Mouse (Mus musculus): Measurements from ENCODE around the gene Akr7a5.

Gene Akr7a5

GRCm38 (mm10) chr4:139310171-139310898 lies at the start of gene Akr7a5, which contains the start of gene Pqlc2:
Gene Akr7a5, plus strand, starts transcription at chr4:139310744.
Gene Pqlc2, minus strand, starts transcription at chr4:139310708.
- peak; percentile 97 for DNase-seq (ENCODE audit: low read depth)

GRCm38 (mm10) chr4:139262981-139263380 lies 47.6 kb upstream of the Akr7a5 start:
- no peak for DNase-seq (ENCODE audit: low read depth)

GRCm38 (mm10) chr4:139265783-139266499 lies 44.6 kb upstream of the Akr7a5 start:
- no peak for DNase-seq (ENCODE audit: low read depth)

DNA sequence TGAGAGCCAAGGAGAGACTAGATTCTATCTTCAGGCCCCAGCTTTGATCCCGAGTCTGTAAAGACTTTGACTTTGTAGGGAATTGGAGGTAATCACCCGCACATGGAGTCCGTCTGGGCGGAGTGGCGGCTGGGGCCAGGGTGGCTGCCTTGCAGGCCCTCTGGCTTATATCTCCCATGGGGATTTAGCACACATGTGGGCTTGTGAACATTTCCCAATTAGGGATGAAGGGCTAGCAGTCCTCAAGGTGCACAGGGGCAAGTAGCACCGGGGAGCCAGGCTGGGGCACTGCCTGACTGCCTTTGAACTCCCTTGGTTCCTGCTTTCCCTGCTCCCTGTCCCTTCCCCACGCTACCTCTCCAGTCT lies 44.1 kb upstream of the Akr7a5 start:
- DNase-seq (ENCODE audit: low read depth) = no peak

DNA sequence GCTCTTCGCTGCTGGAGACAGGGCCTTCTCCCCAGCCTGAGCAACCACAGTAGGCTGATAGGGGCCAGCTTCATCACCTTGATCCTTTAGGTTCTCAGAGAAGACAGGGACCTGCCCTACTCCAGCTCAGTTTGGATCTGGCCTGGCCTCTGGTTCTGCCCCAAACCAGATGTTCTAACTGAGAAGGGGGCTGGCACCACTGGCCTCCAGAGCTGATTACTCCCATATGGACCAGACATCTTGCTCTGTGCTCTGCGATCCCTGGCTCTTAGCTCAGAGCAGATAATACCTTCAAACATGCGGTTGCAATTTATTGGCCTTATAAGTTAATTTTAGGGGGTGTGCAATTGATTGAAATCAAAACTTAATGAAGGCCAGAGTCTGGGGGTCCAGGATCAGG lies 43.2 kb upstream of the Akr7a5 start:
- no peak for DNase-seq (ENCODE audit: low read depth)

DNA sequence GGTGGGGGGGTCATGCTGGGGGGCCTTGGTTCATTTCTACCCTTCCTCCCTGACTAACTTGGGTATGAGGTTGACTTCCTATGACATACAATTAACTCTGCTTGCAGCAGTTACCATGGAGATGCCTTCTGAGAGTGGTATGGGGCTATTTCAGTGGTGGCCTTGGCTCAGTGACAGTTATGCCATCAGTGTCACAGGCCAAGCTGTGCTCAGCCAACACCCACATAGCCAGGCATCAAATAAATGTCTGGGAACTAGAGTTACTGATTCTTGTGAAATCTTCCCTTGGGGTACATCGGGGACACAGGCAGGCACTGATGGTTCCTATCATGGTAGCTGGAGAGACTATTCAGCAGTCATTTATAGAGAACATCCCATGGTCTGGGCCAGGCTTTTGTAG lies 42.3 kb upstream of the Akr7a5 start:
- DNase-seq (ENCODE audit: low read depth) = no peak

- no peak for DNase-seq (ENCODE audit: low read depth)
These were observed 40.4 kb upstream of the Akr7a5 start for GRCm38 (mm10) chr4:139270168-139270567.

GRCm38 (mm10) chr4:139271562-139271961 lies 39.0 kb upstream of the Akr7a5 start:
- DNase-seq (ENCODE audit: low read depth) = no peak

DNA sequence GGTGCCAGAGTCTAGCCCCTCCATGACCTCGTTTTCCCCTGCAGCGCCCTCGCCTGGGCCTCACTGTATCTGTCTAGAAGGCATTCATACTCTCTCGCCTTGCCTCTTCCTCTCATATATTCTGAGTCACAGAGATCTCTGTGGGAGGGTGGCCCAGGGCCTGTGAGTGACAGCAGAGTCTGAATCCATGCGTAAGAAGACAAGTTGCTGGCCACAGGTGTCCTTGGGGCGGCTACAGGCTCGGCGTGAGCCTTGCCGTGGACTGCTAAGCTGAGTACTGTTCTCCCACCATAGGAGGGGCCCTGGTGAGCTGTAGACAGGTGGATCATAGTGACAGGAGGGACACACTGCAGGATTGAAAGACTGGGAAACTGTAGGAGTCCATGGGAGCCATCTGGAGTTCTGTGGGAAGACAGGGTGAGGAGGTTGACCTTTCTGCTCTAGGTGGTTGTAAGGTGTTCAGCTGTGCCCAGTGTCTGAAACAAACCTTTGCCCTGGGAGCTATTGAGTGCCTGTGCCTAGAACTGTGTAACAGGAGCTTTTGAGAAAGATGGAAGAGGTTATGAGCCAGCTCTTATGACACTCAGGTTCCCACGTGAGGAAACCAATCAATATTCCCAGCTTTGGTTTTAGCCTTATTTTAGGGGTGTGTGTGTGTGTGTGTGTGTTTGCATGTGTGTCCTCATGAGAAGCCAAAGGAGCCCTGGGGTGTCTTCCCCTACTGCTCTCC lies 37.4 kb upstream of the Akr7a5 start:
- no peak for DNase-seq (ENCODE audit: low read depth)

GRCm38 (mm10) chr4:139274573-139274972 lies 36.0 kb upstream of the Akr7a5 start:
- DNase-seq (ENCODE audit: low read depth) = no peak

- DNase-seq (ENCODE audit: low read depth) = no peak
These were observed 34.1 kb upstream of the Akr7a5 start for GRCm38 (mm10) chr4:139276411-139276810.

DNA sequence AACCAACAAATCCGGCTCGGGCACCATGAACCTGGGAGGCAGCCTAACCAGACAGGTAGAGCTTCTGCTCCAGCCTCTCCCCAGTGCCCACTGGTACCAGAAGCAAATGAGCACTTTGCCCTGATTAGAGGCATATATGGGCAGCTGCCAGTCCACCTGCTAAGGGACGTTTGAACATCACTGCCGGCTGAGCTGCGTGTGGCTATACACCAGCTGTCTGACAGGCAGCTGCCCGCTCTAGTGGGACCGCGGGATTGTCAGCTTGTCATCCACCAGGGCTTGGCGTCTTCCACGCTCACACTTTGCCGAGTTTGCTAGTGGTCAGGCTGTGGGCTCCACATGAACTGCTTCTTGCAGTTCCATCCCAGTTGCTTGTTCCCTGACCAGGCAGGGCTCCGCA lies 30.0 kb upstream of the Akr7a5 start:
- DNase-seq (ENCODE audit: low read depth) = no peak

GRCm38 (mm10) chr4:139281791-139282345 lies 28.7 kb upstream of the Akr7a5 start:
- no peak for DNase-seq (ENCODE audit: low read depth)

- no peak for DNase-seq (ENCODE audit: low read depth)
These were observed 27.6 kb upstream of the Akr7a5 start for GRCm38 (mm10) chr4:139282955-139283417.

DNA sequence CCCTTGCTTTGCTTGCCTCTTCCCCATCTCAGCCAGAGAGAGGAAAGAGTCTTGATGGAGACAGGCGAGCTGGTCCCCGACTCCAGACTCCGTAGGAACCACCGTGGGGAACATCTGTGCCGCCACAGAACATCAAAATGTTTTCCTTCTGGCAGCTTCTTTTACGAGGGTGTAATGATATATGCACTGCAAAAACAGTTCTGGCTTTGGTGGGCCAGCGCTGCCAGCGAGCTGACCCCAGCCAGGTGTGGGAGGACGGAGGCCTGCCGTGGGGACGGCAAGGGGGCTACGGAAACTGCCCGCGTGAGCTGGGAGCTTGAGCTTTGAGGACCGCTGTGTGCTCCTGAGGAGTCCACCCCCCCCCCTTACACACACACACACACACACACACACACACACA lies 25.7 kb upstream of the Akr7a5 start:
- no peak for DNase-seq (ENCODE audit: low read depth)

DNA sequence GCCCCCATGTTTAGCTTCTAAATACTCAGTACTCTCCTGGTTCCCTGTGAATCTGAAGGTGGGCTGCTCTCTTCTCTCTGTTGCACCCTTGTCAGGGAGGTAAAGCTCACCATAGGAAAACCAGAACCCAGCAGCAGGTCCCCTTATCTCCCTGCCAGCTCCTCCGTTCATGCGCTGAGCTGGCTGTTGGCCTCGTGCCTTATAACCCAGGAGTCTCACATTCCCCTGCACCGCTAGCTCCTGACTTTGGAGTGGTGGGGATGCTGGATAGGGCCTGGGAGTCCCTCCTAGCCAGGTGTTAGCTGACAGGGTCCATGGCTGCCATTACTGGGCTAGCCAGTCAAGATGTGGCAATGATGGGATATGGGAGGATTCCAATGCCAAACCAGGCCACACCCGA lies 24.3 kb upstream of the Akr7a5 start:
- no peak for DNase-seq (ENCODE audit: low read depth)

GRCm38 (mm10) chr4:139287122-139287863 lies 23.3 kb upstream of the Akr7a5 start:
- DNase-seq (ENCODE audit: low read depth) = peak; percentile 83

- DNase-seq (ENCODE audit: low read depth) = peak; percentile 61
These were observed 21.5 kb upstream of the Akr7a5 start for GRCm38 (mm10) chr4:139289017-139289416.

DNA sequence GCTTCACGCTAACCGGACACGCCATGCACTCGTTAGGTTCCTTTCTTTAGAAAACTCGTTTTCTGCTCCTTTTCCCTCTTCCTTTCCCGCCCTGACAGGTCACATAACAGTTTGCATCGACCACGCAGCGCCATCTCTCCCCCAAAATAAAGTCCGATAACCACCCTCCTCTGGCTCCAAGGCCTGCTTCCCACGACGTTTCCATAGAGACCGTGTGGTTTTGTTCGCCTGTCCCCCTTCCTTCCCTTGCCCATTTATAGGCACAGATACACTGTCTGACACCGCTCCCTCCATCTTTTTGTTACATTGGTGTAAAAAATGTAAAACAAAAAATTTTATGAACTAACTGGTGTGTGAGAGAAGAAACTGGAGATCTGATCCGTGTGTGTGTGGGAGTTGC lies 19.4 kb upstream of the Akr7a5 start:
- no peak for DNase-seq (ENCODE audit: low read depth)

GRCm38 (mm10) chr4:139292038-139292437 lies 18.5 kb upstream of the Akr7a5 start:
- DNase-seq (ENCODE audit: low read depth) = no peak

DNA sequence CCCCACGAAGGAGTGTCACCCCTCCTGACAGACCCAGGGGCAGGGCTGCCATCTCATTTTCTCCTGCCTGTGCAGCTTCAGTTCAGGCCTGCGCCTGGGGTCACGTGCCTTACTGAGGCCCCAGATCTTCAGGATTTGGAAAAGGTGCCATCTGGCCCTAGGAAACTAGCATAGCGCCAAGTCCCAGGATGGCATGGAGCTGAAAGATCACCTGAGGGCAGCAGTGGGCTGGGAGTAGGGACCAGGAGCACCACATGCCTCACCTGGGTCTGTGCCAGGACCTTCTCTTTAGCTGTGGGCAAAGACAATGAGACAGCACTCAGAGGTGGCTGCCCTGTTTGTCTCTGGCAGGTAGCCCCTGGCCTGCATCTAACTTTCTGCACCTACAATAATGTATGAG lies 13.0 kb upstream of the Akr7a5 start:
- no peak for DNase-seq (ENCODE audit: low read depth)
